In genomic region chr7:4557167-4557560, GRCm38 (mm10) we compare ENCODE assay signal across 1 mouse cellular context.
TF ChIP-seq lines count a peak whose summit lies in the region.

No protein-coding gene starts in this region.

TF ChIP-seq in CH12.LX, 34 proteins besides CTCF, POLR2A, EP300 and RAD21:
- TF ChIP-seq ZMIZ1 (IDR thresholded peaks at IDR 0.05; ENCODE audit: low read depth, low read length) (no peak), ELF1 (IDR thresholded peaks at IDR 0.05; ENCODE audit: low read depth, low read length) (no peak), NELFE (IDR thresholded peaks at IDR 0.05; ENCODE audit: low read depth, low read length) (no peak), UBTF (IDR thresholded peaks at IDR 0.05; ENCODE audit: low read depth, low read length) (no peak), KAT2A (IDR thresholded peaks at IDR 0.05; ENCODE audit: insufficient replicate concordance, low read length) (no peak), ZNF384 (IDR thresholded peaks at IDR 0.05; ENCODE audit: low read depth, low read length) (no peak), USF2 (conservative IDR thresholded peaks at IDR 0.05; ENCODE audit: low read depth, low read length) (no peak), ETS1 (conservative IDR thresholded peaks at IDR 0.05; ENCODE audit: low read depth, low read length) (no peak), MYC (IDR thresholded peaks at IDR 0.05; ENCODE audit: low read depth, low read length) (no peak), MAX (IDR thresholded peaks at IDR 0.05; ENCODE audit: low read length) (no peak), MXI1 (IDR thresholded peaks at IDR 0.05; ENCODE audit: low read depth, low read length) (no peak), POLR2AphosphoS2 (IDR thresholded peaks at IDR 0.05; ENCODE audit: low read depth, low read length) (no peak), E2F4 (IDR thresholded peaks at IDR 0.05; ENCODE audit: insufficient replicate concordance, low read depth, low read length) (no peak), BHLHE40 (IDR thresholded peaks at IDR 0.05; ENCODE audit: low read depth, low read length) (no peak), TCF12 (IDR thresholded peaks at IDR 0.05; ENCODE audit: low read depth, low read length) (no peak), SIN3A (IDR thresholded peaks at IDR 0.05; ENCODE audit: low read length) (no peak)
TF ChIP-seq in CH12.LX: peak in this region for 0.
